Comparison of ENCODE assay signal across 11 mouse cellular contexts in the genomic region with DNA sequence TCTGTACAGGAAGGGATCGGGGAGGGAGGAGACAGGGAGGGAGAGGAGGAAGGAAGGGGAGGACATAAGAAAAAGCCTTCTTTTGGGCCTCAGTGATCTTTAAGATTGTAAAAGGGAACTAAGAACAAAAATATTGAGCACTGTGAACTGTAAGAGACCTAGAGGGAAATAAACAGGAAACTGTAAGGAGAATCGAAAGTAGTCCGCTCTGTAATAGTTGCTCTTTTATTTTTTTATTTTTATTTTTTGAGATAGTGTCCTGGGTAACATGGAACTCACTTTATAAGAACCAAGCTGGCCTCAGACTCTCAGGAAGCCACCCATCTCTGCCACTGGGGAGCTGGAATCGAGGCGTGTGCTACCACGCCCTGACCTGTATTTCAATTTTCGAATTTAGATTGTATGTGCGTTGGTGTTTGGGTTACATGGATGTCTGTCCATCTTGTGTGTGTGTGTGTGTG. TPM values are rescaled to one million over a fixed set of nuclear protein-coding genes. Genes with fewer than 3 reads are reported as not detected.
A peak's percentile ranks its signal among the peaks of the same experiment; 100 is the strongest.
DNase-seq lines count a peak whose midpoint lies in the region; ATAC-seq and TF ChIP-seq lines count a peak whose summit lies in the region.
"Had no signal": no experiment of that assay in that cellular context is flagged by ENCODE, and none has a peak within 500 bp of the region (broad histone marks: within the 10 kb centered on the region; RNA-seq: fewer than 3 reads in every experiment).

No protein-coding gene starts in this region.

- no peaks in the 10 kb centered on the region for H3K27me3 ChIP-seq in stomach, embryonic 16.5 days (ENCODE audit: control insufficient read depth, insufficient read depth, low read length)
- H3K27me3 ChIP-seq in cerebellum, adult 2 months (ENCODE audit: control insufficient read depth, insufficient read depth, low read length) = no peaks in the 10 kb centered on the region
- H3K27me3 ChIP-seq: heart, embryonic 15.5 days had no signal

- H3K4me2 ChIP-seq in stomach, embryonic 16.5 days (ENCODE audit: low read depth, low read length) = peak overlapping the region; percentile 28
- H3K4me2 ChIP-seq: heart, embryonic 15.5 days had no signal

- H3K9me3 ChIP-seq in stomach, embryonic 16.5 days (replicated peaks; ENCODE audit: control insufficient read depth, low read length) = no peaks in the 10 kb centered on the region
- H3K9me3 ChIP-seq: heart, embryonic 15.5 days had no signal

- no peak for TF ChIP-seq POLR2A in cerebellum, adult 2 months (IDR thresholded peaks at IDR 0.05; ENCODE audit: borderline replicate concordance, insufficient read depth, low read length)

- no peaks in the 10 kb centered on the region for H3K36me3 ChIP-seq in stomach, embryonic 16.5 days (ENCODE audit: control insufficient read depth, insufficient read depth, low read length)
- H3K36me3 ChIP-seq: heart, embryonic 15.5 days had no signal

- ATAC-seq in erythroblast, adult 5-6 weeks (replicated peaks; ENCODE audit: low FRiP score, poor library complexity, severe bottlenecking) = 0 out of 2 replicates have a peak, but pooled peaks have one; percentile 45
- no peak for ATAC-seq in stomach, embryonic 16.5 days (ENCODE audit: insufficient read depth, low FRiP score)

- WGBS in stomach, embryonic 16.5 days = 75% methylated on average over 8 of the region's 8 CpGs
- 94% methylated on average over 8 of the region's 8 CpGs for WGBS in cerebellum, adult 2 months

- no peak for TF ChIP-seq CTCF in cerebellum, adult 2 months (IDR thresholded peaks at IDR 0.05; ENCODE audit: borderline replicate concordance, insufficient read depth, low read depth, low read length)

- DNase-seq in spleen, postnatal 36 days (ENCODE audit: low spot score in 2 of 2) = peak; percentile 64 to 71
- no peak for DNase-seq in spleen, postnatal 10 days (ENCODE audit: low spot score in 2 of 2)
- peak; percentile 25 for DNase-seq in lung, postnatal 10 days
- no peak for DNase-seq in kidney, adult 11 months
- DNase-seq in layer of hippocampus, postnatal 25 days (ENCODE audit: extremely low spot score in 1 of 2, low spot score in 1 of 2) = no peak
- DNase-seq in cerebellum, adult 2 months = no peak
- DNase-seq: right cerebral cortex, postnatal 14 days had no signal

- H3K4me1 ChIP-seq in stomach, embryonic 16.5 days (ENCODE audit: control insufficient read depth, insufficient read depth, low read length) = 0 out of 2 replicates have a peak, but pooled peaks cover 4% of the 10 kb centered on the region
- no peaks in the 10 kb centered on the region for H3K4me1 ChIP-seq in cerebellum, adult 2 months (ENCODE audit: control insufficient read depth, insufficient read depth, low read length)

- peak overlapping the region; percentile 13; the same call in 1 of the 2 replicates for H3K27ac ChIP-seq in stomach, embryonic 16.5 days (ENCODE audit: low read length)
- no peak overlapping the region for H3K27ac ChIP-seq in cerebellum, adult 2 months (ENCODE audit: insufficient read depth, low read length)
- H3K27ac ChIP-seq: heart, embryonic 15.5 days had no signal

- H3K4me3 ChIP-seq in stomach, embryonic 16.5 days (replicated peaks; ENCODE audit: low read length) = no peak overlapping the region
- no peak overlapping the region for H3K4me3 ChIP-seq in cerebellum, adult 2 months (replicated peaks; ENCODE audit: insufficient read depth, low read depth, low read length)
- H3K4me3 ChIP-seq: heart, embryonic 15.5 days had no signal

- H3K9ac ChIP-seq in stomach, embryonic 16.5 days (ENCODE audit: low read length) = no peak overlapping the region
- H3K9ac ChIP-seq: heart, embryonic 15.5 days had no signal

RNA-seq across cellular contexts. Expression of a gene that starts 27.3 kb away (rescaled TPM):
- not detected in 2 replicates for total RNA-seq in erythroblast, adult 5-6 weeks (2015; ENCODE audit: low replicate concordance)
- 0.14 TPM in 1 of 2 replicates, not detected in the other for total RNA-seq in erythroblast, adult 5-6 weeks (2017; ENCODE audit: low replicate concordance)
- 0.09 and 2.2 TPM in 2 replicates for polyA plus RNA-seq in stomach, embryonic 16.5 days (2015; fragmentation: Nextera tagmentation; extraction: Ambion mirVana)
- 1 to 10 TPM; 1.6 to 2.3 TPM for total RNA-seq in layer of hippocampus, postnatal 25 days (2021)
- polyA plus RNA-seq in cerebellum, adult 2 months (2012; rRNA removed) = 1.4 and 1.9 TPM in 2 replicates
- polyA plus RNA-seq: kidney, embryonic 14.5 days had no signal

Comparison
In these comparisons a context has a peak if more than half of its experiments do, and no peak if none do; other contexts are left out.
1. DNase-seq: peak in spleen, postnatal 36 days (2 of 2) and lung, postnatal 10 days (single experiment); none in spleen, postnatal 10 days (0 of 2), kidney, adult 11 months (single experiment), layer of hippocampus, postnatal 25 days (0 of 2) and cerebellum, adult 2 months (0 of 2).